Comparison of ENCODE assay signal across 12 mouse cellular contexts in genomic region chr15:85792819-85793218, GRCm38 (mm10). TPM values are rescaled to one million over a fixed set of nuclear protein-coding genes. Genes with fewer than 3 reads are reported as not detected.
DNase-seq lines count a peak whose midpoint lies in the region; ATAC-seq and TF ChIP-seq lines count a peak whose summit lies in the region.
"Had no signal": no experiment of that assay in that cellular context is flagged by ENCODE, and none has a peak within 500 bp of the region (broad histone marks: within the 10 kb centered on the region; RNA-seq: fewer than 3 reads in every experiment).

No protein-coding gene starts in this region.

- H3K4me3 ChIP-seq in heart, postnatal 0 days (ENCODE audit: low read depth, low read length), result no peak overlapping the region
- H3K4me3 ChIP-seq in kidney, embryonic 16.5 days (ENCODE audit: low read length), result no peak overlapping the region
- H3K4me3 ChIP-seq: intestine, embryonic 15.5 days; limb, embryonic 15.5 days; stomach, embryonic 15.5 days had no signal

- peak; percentile 97 to 98 for DNase-seq in cerebellum, postnatal 14 days
- DNase-seq in cerebellum, adult 8-10 months, result no peak
- peak; percentile 23 for DNase-seq in layer of hippocampus, adult 11-12 months (ENCODE audit: low spot score)
- DNase-seq in layer of hippocampus, adult 9-11 months, result no peak
- peak; percentile 42 for DNase-seq in adipocyte (ENCODE audit: low spot score)
- DNase-seq in heart, postnatal 0 days (ENCODE audit: low spot score), result peak; percentile 58

- peak; percentile 48 for ATAC-seq in heart, postnatal 0 days (ENCODE audit: insufficient read depth, low read depth)
- ATAC-seq in activated CD4-positive, CD25-positive, alpha-beta regulatory T cell, adult 4 months, result no peak
- no peak for ATAC-seq in kidney, embryonic 16.5 days (ENCODE audit: low FRiP score, low TSS enrichment)
- ATAC-seq: intestine, embryonic 15.5 days had no signal

- peaks cover 17% of the 10 kb centered on the region; the same call in 1 of the 2 replicates for H3K4me1 ChIP-seq in heart, postnatal 0 days (ENCODE audit: control insufficient read depth, insufficient read depth)
- H3K4me1 ChIP-seq in kidney, embryonic 16.5 days (ENCODE audit: insufficient read depth, low read length), result peaks cover 4% of the 10 kb centered on the region
- H3K4me1 ChIP-seq: intestine, embryonic 15.5 days; limb, embryonic 15.5 days; stomach, embryonic 15.5 days had no signal

- H3K27me3 ChIP-seq in heart, postnatal 0 days (ENCODE audit: control insufficient read depth, insufficient read depth, low read length), result no peaks in the 10 kb centered on the region
- H3K27me3 ChIP-seq in kidney, embryonic 16.5 days (ENCODE audit: insufficient read depth, low read length), result no peaks in the 10 kb centered on the region
- H3K27me3 ChIP-seq: intestine, embryonic 15.5 days; limb, embryonic 15.5 days; stomach, embryonic 15.5 days had no signal

- no peaks in the 10 kb centered on the region for H3K9me3 ChIP-seq in heart, postnatal 0 days (replicated peaks; ENCODE audit: control insufficient read depth, low read length)
- H3K9me3 ChIP-seq in kidney, embryonic 16.5 days (ENCODE audit: low read length), result no peaks in the 10 kb centered on the region
- H3K9me3 ChIP-seq: intestine, embryonic 15.5 days; limb, embryonic 15.5 days; stomach, embryonic 15.5 days had no signal

- TF ChIP-seq EP300 in heart, postnatal 0 days (IDR thresholded peaks at IDR 0.05; ENCODE audit: low read depth), result no peak

- no peak for TF ChIP-seq CTCF in heart, postnatal 0 days (IDR thresholded peaks at IDR 0.05; ENCODE audit: low read depth)

- no peak overlapping the region for H3K4me2 ChIP-seq in heart, postnatal 0 days (ENCODE audit: low read depth, low read length)
- H3K4me2 ChIP-seq in kidney, embryonic 16.5 days (replicated peaks; ENCODE audit: low read depth, low read length), result no peak overlapping the region
- H3K4me2 ChIP-seq: intestine, embryonic 15.5 days; limb, embryonic 15.5 days; stomach, embryonic 15.5 days had no signal

- WGBS in heart, postnatal 0 days, result 27% methylated on average over 1 of the region's 1 CpGs
- WGBS in kidney, embryonic 16.5 days, result 86% methylated on average over 1 of the region's 1 CpGs

- H3K27ac ChIP-seq in heart, postnatal 0 days (ENCODE audit: low read depth), result peak overlapping the region; percentile 70
- H3K27ac ChIP-seq in kidney, embryonic 16.5 days (ENCODE audit: low read length), result no peak overlapping the region
- H3K27ac ChIP-seq: intestine, embryonic 15.5 days; limb, embryonic 15.5 days; stomach, embryonic 15.5 days had no signal

- H3K36me3 ChIP-seq in heart, postnatal 0 days (replicated peaks; ENCODE audit: control insufficient read depth, insufficient read depth, low read length), result peaks cover 41% of the 10 kb centered on the region
- H3K36me3 ChIP-seq in kidney, embryonic 16.5 days (ENCODE audit: insufficient read depth, low read length), result no peaks in the 10 kb centered on the region
- H3K36me3 ChIP-seq: intestine, embryonic 15.5 days; limb, embryonic 15.5 days; stomach, embryonic 15.5 days had no signal

- no peak overlapping the region for H3K9ac ChIP-seq in heart, postnatal 0 days (replicated peaks; ENCODE audit: low read depth, low read length)
- no peak overlapping the region for H3K9ac ChIP-seq in kidney, embryonic 16.5 days (replicated peaks; ENCODE audit: low read length)
- H3K9ac ChIP-seq: intestine, embryonic 15.5 days; limb, embryonic 15.5 days; stomach, embryonic 15.5 days had no signal

RNA-seq across cellular contexts. Expression of gene Cdpf1, which starts 18.7 kb away (rescaled TPM):
- total RNA-seq in heart, postnatal 0 days (2014; rRNA removed; ENCODE audit: low replicate concordance), result 31.0 and 96.8 TPM in 2 replicates
- polyA plus RNA-seq in heart, postnatal 0 days (2015; fragmentation: Nextera tagmentation; extraction: Ambion mirVana), result 45.9 and 49.9 TPM in 2 replicates
- polyA plus RNA-seq in activated CD4-positive, CD25-positive, alpha-beta regulatory T cell, adult 4 months (2017; shearing (Covaris generic)), result 10 to 100 TPM; 37.8 to 46.6 TPM
- polyA plus RNA-seq in kidney, embryonic 16.5 days (2015; fragmentation: Nextera tagmentation; extraction: Ambion mirVana), result 31.1 and 37.4 TPM in 2 replicates

RNA-seq across cellular contexts. Expression of gene Pkdrej, which starts 28.7 kb away (rescaled TPM):
- total RNA-seq in heart, postnatal 0 days (2014; rRNA removed; ENCODE audit: low replicate concordance), result 2.4 and 2.7 TPM in 2 replicates
- polyA plus RNA-seq in heart, postnatal 0 days (2015; fragmentation: Nextera tagmentation; extraction: Ambion mirVana), result 0.54 and 0.66 TPM in 2 replicates
- not detected for polyA plus RNA-seq in activated CD4-positive, CD25-positive, alpha-beta regulatory T cell, adult 4 months (2017; shearing (Covaris generic))
- 0.10 and 0.11 TPM in 2 replicates for polyA plus RNA-seq in kidney, embryonic 16.5 days (2015; fragmentation: Nextera tagmentation; extraction: Ambion mirVana)

RNA-seq across cellular contexts. Expression of gene Ttc38, which starts 39.3 kb away (rescaled TPM):
- 11.6 and 14.7 TPM in 2 replicates for total RNA-seq in heart, postnatal 0 days (2014; rRNA removed; ENCODE audit: low replicate concordance)
- 6.9 and 7.6 TPM in 2 replicates for polyA plus RNA-seq in heart, postnatal 0 days (2015; fragmentation: Nextera tagmentation; extraction: Ambion mirVana)
- 10 to 100 TPM; 11.3 to 13.0 TPM for polyA plus RNA-seq in activated CD4-positive, CD25-positive, alpha-beta regulatory T cell, adult 4 months (2017; shearing (Covaris generic))
- polyA plus RNA-seq in kidney, embryonic 16.5 days (2015; fragmentation: Nextera tagmentation; extraction: Ambion mirVana), result 8.0 and 8.2 TPM in 2 replicates

RNA-seq across cellular contexts. Expression of gene Ppara, which starts 58.0 kb away (rescaled TPM):
- 11.6 and 18.5 TPM in 2 replicates for total RNA-seq in heart, postnatal 0 days (2014; rRNA removed; ENCODE audit: low replicate concordance)
- polyA plus RNA-seq in heart, postnatal 0 days (2015; fragmentation: Nextera tagmentation; extraction: Ambion mirVana), result 31.4 and 33.4 TPM in 2 replicates
- polyA plus RNA-seq in activated CD4-positive, CD25-positive, alpha-beta regulatory T cell, adult 4 months (2017; shearing (Covaris generic)), result under 1 TPM in 1 of 2 experiments, not detected in 1; 0.09 TPM
- 5.1 and 5.9 TPM in 2 replicates for polyA plus RNA-seq in kidney, embryonic 16.5 days (2015; fragmentation: Nextera tagmentation; extraction: Ambion mirVana)
- total RNA-seq: megakaryocyte-erythroid progenitor cell, adult 5-6 weeks had no signal

Comparison
In these comparisons a context has a peak if more than half of its experiments do, and no peak if none do; other contexts are left out.
1. DNase-seq: peak in cerebellum, postnatal 14 days (2 of 2), layer of hippocampus, adult 11-12 months (single experiment), adipocyte (single experiment) and heart, postnatal 0 days (single experiment); none in cerebellum, adult 8-10 months (single experiment) and layer of hippocampus, adult 9-11 months (single experiment).